Mouse (Mus musculus) CH12.LX (cell line): ENCODE measurements at regions not wholly inside any gene's neighbourhood (a gene's known extent, or its start where the extent isn't known, plus 50 kb on each side); places are given as distances from the start of the nearest gene placed in this dataset.

ENCODE experiments used
- DNase-seq: peaks from one replicate; pipeline ENCODE4 v3.0.0-alpha.2; 2013; ENCODE audit errors: extremely low read depth
- H3K27ac ChIP-seq: 2 replicates; pipeline ENCODE4 v1.5.1; 2012; ENCODE audit warnings: low read depth, mild to moderate bottlenecking, control low read depth, moderate library complexity; ENCODE audit not compliant: insufficient read depth
- H3K27me3 ChIP-seq: replicated peaks from 2 replicates; pipeline ENCODE3; 2012; ENCODE audit warnings: inconsistent platforms
- H3K36me3 ChIP-seq, 2 experiments: replicated peaks in 1 of 2; 2 replicates each; pipeline versions ENCODE3 to v1.6.1; 2012; ENCODE audit warnings: inconsistent platforms in 1 of 2, low read length in 1 of 2, mild to moderate bottlenecking in 1 of 2, mixed read lengths in 1 of 2, moderate library complexity in 1 of 2; ENCODE audit not compliant: control insufficient read depth in 1 of 2, insufficient read depth in 1 of 2
- H3K4me1 ChIP-seq, 2 experiments: 2 replicates each; pipeline ENCODE4 v1.6.1; 2012; ENCODE audit warnings: inconsistent platforms in 1 of 2, moderate library complexity in 1 of 2; ENCODE audit not compliant: insufficient read depth in 2 of 2, control insufficient read depth in 1 of 2
- H3K4me2 ChIP-seq: 2 replicates; pipeline ENCODE4 v1.6.1; 2012; ENCODE audit warnings: low read depth, mild to moderate bottlenecking, control low read depth; ENCODE audit not compliant: poor library complexity, insufficient read depth, severe bottlenecking
- H3K4me3 ChIP-seq, 3 experiments: fragments of 150-350 bp in 1 of 3; sonication (generic) in 1 of 3; replicated peaks in 1 of 3; 2 replicates each; pipeline versions ENCODE3 to v1.5.1; 2011 to 2012; ENCODE audit warnings: low read depth in 2 of 3, low read length in 2 of 3, mild to moderate bottlenecking in 2 of 3, moderate library complexity in 2 of 3, control low read depth in 1 of 3, improper control_type of control experiment in 1 of 3, inconsistent platforms in 1 of 3, mixed read lengths in 1 of 3; ENCODE audit not compliant: poor library complexity in 1 of 3
- H3K79me2 ChIP-seq: replicated peaks from 2 replicates; pipeline ENCODE4 v1.6.1; 2012; ENCODE audit warnings: mild to moderate bottlenecking, moderate library complexity; ENCODE audit not compliant: control insufficient read depth, poor library complexity, insufficient read depth, severe bottlenecking; ENCODE audit errors: extremely low read depth
- H3K9ac ChIP-seq: 2 replicates; pipeline ENCODE4 v1.6.1; 2012; ENCODE audit warnings: low read depth, mild to moderate bottlenecking, control low read depth, moderate library complexity; ENCODE audit not compliant: insufficient read depth
- H3K9me3 ChIP-seq: replicated peaks from 2 replicates; pipeline ENCODE3; 2012; ENCODE audit warnings: low read length, inconsistent platforms, mixed read lengths
- BHLHE40 ChIP-seq: IDR thresholded peaks from 2 replicates; pipeline ENCODE4 v1.6.1; 2011; ENCODE audit warnings: mild to moderate bottlenecking, low read depth, low read length, improper control_type of control experiment
- CHD1 ChIP-seq: IDR thresholded peaks from 2 replicates; pipeline ENCODE4 v1.6.1; 2012; ENCODE audit warnings: low read depth, low read length, improper control_type of control experiment, inconsistent platforms
- CHD2 ChIP-seq: IDR thresholded peaks from 2 replicates; pipeline ENCODE4 v1.6.1; 2011; ENCODE audit warnings: low read length, improper control_type of control experiment
- E2F4 ChIP-seq: IDR thresholded peaks from 2 replicates; pipeline ENCODE4 v1.6.1; 2011; ENCODE audit warnings: low read depth, low read length, improper control_type of control experiment; ENCODE audit not compliant: insufficient replicate concordance
- ELF1 ChIP-seq: IDR thresholded peaks from 2 replicates; pipeline ENCODE4 v1.6.1; 2014; ENCODE audit warnings: low read depth, mild to moderate bottlenecking, inconsistent platforms, low read length, improper control_type of control experiment
- EP300 ChIP-seq: IDR thresholded peaks from 2 replicates; pipeline ENCODE4 v1.6.1; 2011; ENCODE audit warnings: low read length, improper control_type of control experiment
- IRF4 ChIP-seq: IDR thresholded peaks from 2 replicates; pipeline ENCODE4 v1.6.1; 2014; ENCODE audit warnings: low read depth, mild to moderate bottlenecking, inconsistent platforms, low read length, improper control_type of control experiment
- JUND ChIP-seq: conservative IDR thresholded peaks from 2 replicates; pipeline ENCODE4 v1.6.1; 2011; ENCODE audit warnings: low read depth, low read length, improper control_type of control experiment
- KAT2A ChIP-seq: IDR thresholded peaks from 2 replicates; pipeline ENCODE4 v1.6.1; 2012; ENCODE audit warnings: low read length, improper control_type of control experiment, inconsistent platforms; ENCODE audit not compliant: insufficient replicate concordance
- MAFK ChIP-seq: IDR thresholded peaks from 2 replicates; pipeline ENCODE4 v1.6.1; 2011; ENCODE audit warnings: low read length, improper control_type of control experiment; ENCODE audit not compliant: insufficient replicate concordance
- MAZ ChIP-seq: IDR thresholded peaks from 2 replicates; pipeline ENCODE4 v1.6.1; 2012; ENCODE audit warnings: low read depth, mild to moderate bottlenecking, inconsistent platforms, low read length, improper control_type of control experiment, moderate library complexity
- MEF2A ChIP-seq: IDR thresholded peaks from 2 replicates; pipeline ENCODE4 v1.6.1; 2014; ENCODE audit warnings: low read depth, mild to moderate bottlenecking, inconsistent platforms, low read length, improper control_type of control experiment, borderline replicate concordance
- MXI1 ChIP-seq: IDR thresholded peaks from 2 replicates; pipeline ENCODE4 v1.6.1; 2011; ENCODE audit warnings: mild to moderate bottlenecking, low read depth, low read length, improper control_type of control experiment
- MYC ChIP-seq: IDR thresholded peaks from 2 replicates; pipeline ENCODE4 v1.6.1; 2011; ENCODE audit warnings: low read depth, mild to moderate bottlenecking, improper control_type of control experiment, low read length
- NELFE ChIP-seq: IDR thresholded peaks from 2 replicates; pipeline ENCODE4 v1.6.1; 2011; ENCODE audit warnings: low read depth, low read length, improper control_type of control experiment
- NRF1 ChIP-seq: IDR thresholded peaks from 2 replicates; pipeline ENCODE4 v1.6.1; 2014; ENCODE audit warnings: low read depth, mild to moderate bottlenecking, inconsistent platforms, low read length, improper control_type of control experiment, moderate library complexity
- RAD21 ChIP-seq: IDR thresholded peaks from 2 replicates; pipeline ENCODE4 v1.6.1; 2011; ENCODE audit warnings: low read depth, mild to moderate bottlenecking, low read length, improper control_type of control experiment, moderate library complexity
- RCOR1 ChIP-seq: conservative IDR thresholded peaks from 2 replicates; pipeline ENCODE4 v1.6.1; 2012; ENCODE audit warnings: low read depth, mild to moderate bottlenecking, inconsistent platforms, low read length, improper control_type of control experiment
- SMC3 ChIP-seq: IDR thresholded peaks from 2 replicates; pipeline ENCODE4 v1.6.1; 2011; ENCODE audit warnings: low read depth, low read length, improper control_type of control experiment
- UBTF ChIP-seq: IDR thresholded peaks from 2 replicates; pipeline ENCODE4 v1.6.1; 2012; ENCODE audit warnings: low read depth, mild to moderate bottlenecking, inconsistent platforms, low read length, improper control_type of control experiment, moderate library complexity
- USF1 ChIP-seq: IDR thresholded peaks from 2 replicates; pipeline ENCODE4 v1.6.1; 2014; ENCODE audit warnings: low read depth, mild to moderate bottlenecking, inconsistent platforms, low read length, improper control_type of control experiment
- USF2 ChIP-seq: conservative IDR thresholded peaks from 2 replicates; pipeline ENCODE4 v1.6.1; 2011; ENCODE audit warnings: low read depth, low read length, improper control_type of control experiment
- ZC3H11A ChIP-seq: IDR thresholded peaks from 2 replicates; pipeline ENCODE4 v1.6.1; 2012; ENCODE audit warnings: low read depth, mild to moderate bottlenecking, inconsistent platforms, low read length, improper control_type of control experiment
- ZKSCAN1 ChIP-seq: IDR thresholded peaks from 2 replicates; pipeline ENCODE4 v1.6.1; 2012; ENCODE audit warnings: low read depth, inconsistent platforms, low read length, improper control_type of control experiment, borderline replicate concordance
- dilution Hi-C: fragments of 300-500 bp; cut with MboI; formaldehyde crosslinking; loops from 2 replicates; pipeline ENCODE4 v1.14.3; 2020; ENCODE audit warnings: low sequenced_read_pairs; ENCODE audit not compliant: extremely low pct_unique_long_range_greater_than_20kb, extremely low pct_ligation_motif_present
- in situ Hi-C: fragments of 300-500 bp; cut with MboI; formaldehyde crosslinking; loops from 3 replicates; pipeline ENCODE4 v1.14.3; 2019; ENCODE audit warnings: low sequenced_read_pairs, low pct_ligation_motif_present, low pct_unique_long_range_greater_than_20kb, mixed read lengths

DNA sequence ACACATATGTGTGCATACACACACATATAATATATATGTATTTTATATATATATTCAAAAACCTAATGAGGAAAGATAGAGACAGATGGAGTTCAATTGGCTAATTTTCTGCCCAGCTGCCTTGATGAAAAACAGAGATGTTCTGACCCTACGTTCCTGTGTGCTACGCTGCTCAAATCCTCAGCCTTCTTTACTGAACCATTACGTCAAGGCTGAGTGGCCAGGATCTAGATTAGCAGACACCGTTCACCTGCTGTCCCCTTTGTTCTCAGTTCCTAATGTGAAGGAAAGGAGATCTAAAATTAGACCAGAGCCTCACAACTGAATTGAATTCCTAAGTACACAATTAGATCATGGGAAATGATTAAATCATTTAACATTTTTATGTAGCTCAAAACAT, 284.3 kb upstream of the Adgrl4 start:
- no peaks in the 10 kb centered on the region for H3K27me3 ChIP-seq
- dilution Hi-C loops (no loop called here), in situ Hi-C loops (no loop called here)
- H3K27ac ChIP-seq: no peak overlapping the region
- DNase-seq: peak; percentile 17
- H3K4me2 ChIP-seq: no peak overlapping the region
- H3K79me2 ChIP-seq: no peaks in the 10 kb centered on the region
- no peaks in the 10 kb centered on the region for H3K36me3 ChIP-seq
- H3K9ac ChIP-seq: no peak overlapping the region
- H3K4me3 ChIP-seq: no peak overlapping the region
- peaks cover 10% of the 10 kb centered on the region for H3K9me3 ChIP-seq
- no peak for TF ChIP-seq MAFK
- TF ChIP-seq CHD2: no peak
- no peak for TF ChIP-seq UBTF
- no peak for TF ChIP-seq USF2
- no peak for TF ChIP-seq USF1
- no peak for TF ChIP-seq NRF1
- no peak for TF ChIP-seq RCOR1
- no peak for TF ChIP-seq NELFE
- TF ChIP-seq MXI1: no peak
- H3K4me1 ChIP-seq: 0 out of 4 replicates have a peak, but pooled peaks cover 0 to 4% of the 10 kb centered on the region in 2 experiments

DNA sequence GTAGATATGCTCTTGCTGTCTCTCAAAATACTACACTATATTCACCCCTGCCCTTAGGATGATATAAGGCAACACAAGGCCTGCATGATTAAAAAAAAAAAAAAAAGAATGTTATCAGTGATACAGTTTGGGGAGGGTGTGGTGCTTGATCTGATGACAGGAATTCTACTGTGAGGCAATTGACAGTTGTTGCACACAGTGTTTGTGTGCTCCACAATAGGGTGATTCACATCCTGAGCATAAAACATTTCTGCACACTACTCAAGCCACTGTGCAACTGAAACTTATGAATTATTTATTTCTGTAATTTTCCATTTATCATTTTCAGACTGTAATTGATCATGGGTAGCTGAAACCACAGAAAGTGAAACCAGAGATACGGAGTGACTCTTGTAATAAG, 277.2 kb upstream of the Adgrl4 start:
- Histone ChIP-seq H3K4me2 (no peak overlapping the region), H3K36me3 (no peaks in the 10 kb centered on the region), H3K9ac (no peak overlapping the region), H3K27me3 (no peaks in the 10 kb centered on the region), H3K27ac (no peak overlapping the region), H3K4me1 (no peaks in the 10 kb centered on the region), H3K79me2 (no peaks in the 10 kb centered on the region), H3K4me3 (no peak overlapping the region), H3K9me3 (peaks cover 16% of the 10 kb centered on the region)
- dilution Hi-C loops (no loop called here), in situ Hi-C loops (no loop called here)
- no peak for TF ChIP-seq MEF2A
- no peak for TF ChIP-seq MYC
- no peak for TF ChIP-seq KAT2A
- TF ChIP-seq NRF1: no peak
- DNase-seq: no peak

DNA sequence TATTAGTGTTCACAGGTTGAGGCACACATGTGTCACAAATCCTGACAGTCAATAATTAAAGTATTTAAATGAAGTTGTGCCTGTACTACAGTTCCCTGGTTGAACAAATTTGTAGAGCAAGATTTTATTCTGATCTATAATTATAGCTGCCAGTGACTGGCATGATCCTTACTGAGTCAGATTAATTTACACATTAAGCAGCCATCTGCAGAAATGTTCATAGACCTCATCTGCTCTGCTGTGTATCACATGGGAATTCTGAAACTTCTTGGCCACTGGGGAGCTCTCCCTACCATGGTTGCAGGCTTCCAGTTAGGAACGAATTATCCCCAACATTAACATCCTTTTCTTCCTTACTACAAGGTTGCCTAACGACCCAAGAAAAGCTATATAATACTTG, 255.6 kb upstream of the Adgrl4 start:
- dilution Hi-C loops (no loop called here), in situ Hi-C loops (no loop called here)
- TF ChIP-seq USF1 (no peak), ELF1 (no peak), EP300 (no peak), ZKSCAN1 (no peak), ZC3H11A (no peak), E2F4 (no peak), IRF4 (no peak), USF2 (no peak), RCOR1 (no peak), CHD1 (no peak), JUND (no peak), RAD21 (no peak), UBTF (no peak), SMC3 (no peak), MXI1 (no peak), MAZ (no peak), BHLHE40 (no peak), MEF2A (no peak)
- H3K79me2 ChIP-seq: no peaks in the 10 kb centered on the region
- H3K9me3 ChIP-seq: peaks cover 5% of the 10 kb centered on the region
- H3K4me3 ChIP-seq: no peak overlapping the region
- no peak overlapping the region for H3K9ac ChIP-seq
- no peak overlapping the region for H3K4me2 ChIP-seq
- H3K27me3 ChIP-seq: no peaks in the 10 kb centered on the region
- no peak overlapping the region for H3K27ac ChIP-seq
- DNase-seq: no peak
- no peaks in the 10 kb centered on the region for H3K36me3 ChIP-seq
- no peaks in the 10 kb centered on the region for H3K4me1 ChIP-seq
